Mouse (Mus musculus): Measurements from ENCODE around the gene Klk1. TPM values are rescaled to one million over a fixed set of nuclear protein-coding genes. Genes with fewer than 3 reads are reported as not detected.

Gene Klk1
- total RNA-seq, 1 experiment, result 4.0 TPM

DNA sequence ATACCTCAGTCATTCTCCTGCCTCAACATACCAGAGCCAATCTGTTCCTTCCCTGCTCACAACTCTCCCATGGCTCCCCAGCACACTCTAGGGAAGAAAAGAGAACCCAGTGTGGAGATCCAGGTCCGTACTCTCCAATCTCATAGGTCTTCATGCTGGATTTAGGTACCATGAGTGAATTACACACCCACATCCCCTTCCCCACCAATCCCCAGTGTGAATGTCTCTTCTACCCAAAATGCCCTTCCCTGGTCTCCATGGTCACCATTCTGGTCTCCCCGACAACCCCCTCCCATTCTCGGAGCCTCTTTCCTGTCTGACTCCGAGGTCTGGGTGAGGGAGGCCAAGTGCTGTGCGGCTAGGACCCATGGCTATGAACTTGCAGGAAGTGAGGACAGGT is 36.0 kb downstream of the Klk1 start, which contains the start of gene Gm15517:
Gene Gm15517 (plus strand): TSS at position 301 of the 400 bp plus-strand sequence.
- TF ChIP-seq MAFK (IDR thresholded peaks at IDR 0.05; ENCODE audit: insufficient read depth, low read depth, low read length), result no peak
- TF ChIP-seq HCFC1 (IDR thresholded peaks at IDR 0.05; ENCODE audit: borderline replicate concordance, insufficient read depth, low read length), result no peak
- no peak for TF ChIP-seq ZC3H11A (IDR thresholded peaks at IDR 0.05; ENCODE audit: borderline replicate concordance, low read depth, low read length)
- TF ChIP-seq ZNF384 (IDR thresholded peaks at IDR 0.05; ENCODE audit: low read depth, low read length), result no peak
- no peak for TF ChIP-seq CHD2 (IDR thresholded peaks at IDR 0.05; ENCODE audit: low read depth, low read length)
- Histone ChIP-seq H3K27ac (ENCODE audit: insufficient read depth, low read depth, low read length, poor library complexity, severe bottlenecking) (no peak within 1 kb of the TSS), H3K4me1 (ENCODE audit: control insufficient read depth in 2 of 2, insufficient read depth in 2 of 2, low read length in 2 of 2, poor library complexity in 1 of 2) (peaks cover 0 to 6% of the 10 kb centered on the region in 2 experiments; a peak in 1 of 4 replicates), H3K9ac (ENCODE audit: insufficient read depth, low read depth, low read length, poor library complexity, severe bottlenecking) (no peak within 1 kb of the TSS), H3K36me3 (ENCODE audit: control insufficient read depth, insufficient read depth, low read length, poor library complexity, severe bottlenecking) (no peaks in the 10 kb centered on the region), H3K4me3 (ENCODE audit: insufficient read depth in 1 of 2, low read depth in 1 of 2, low read length in 2 of 2, poor library complexity in 1 of 2, severe bottlenecking in 1 of 2) (no peak within 1 kb of the TSS), H3K9me3 (ENCODE audit: control insufficient read depth, insufficient read depth, low read depth, low read length) (no peaks in the 10 kb centered on the region)
- in situ Hi-C loops (cut with MboI; ENCODE audit: low sequenced_read_pairs in 2 of 2, unreplicated experiment in 2 of 2), result loop anchor here (10.0 to 25.0 kb wide), 4 partner anchors 54 to 176 kb away; partner anchors contain the start of genes Lrrc4b (in 1 of the 2) and Shank1 (in 1 of the 2)
- no peak for DNase-seq (ENCODE audit: low read depth, low spot score)

- peak; percentile 96 for DNase-seq (ENCODE audit: low read depth, low spot score)
- Histone ChIP-seq H3K36me3 (ENCODE audit: control insufficient read depth, insufficient read depth, low read length, poor library complexity, severe bottlenecking) (no peaks in the 10 kb centered on the region), H3K27ac (ENCODE audit: insufficient read depth, low read depth, low read length, poor library complexity, severe bottlenecking) (no peak overlapping the region), H3K9ac (ENCODE audit: insufficient read depth, low read depth, low read length, poor library complexity, severe bottlenecking) (peak overlapping the region; percentile 12; the same call in 1 of the 2 replicates), H3K4me1 (ENCODE audit: control insufficient read depth in 2 of 2, insufficient read depth in 2 of 2, low read length in 2 of 2, poor library complexity in 1 of 2) (peaks cover 0 to 6% of the 10 kb centered on the region in 2 experiments; a peak in 1 of 4 replicates), H3K9me3 (ENCODE audit: control insufficient read depth, insufficient read depth, low read depth, low read length) (no peaks in the 10 kb centered on the region), H3K4me3 (ENCODE audit: insufficient read depth in 1 of 2, low read depth in 1 of 2, low read length in 2 of 2, poor library complexity in 1 of 2, severe bottlenecking in 1 of 2) (peak overlapping the region; percentile 26 to 47; a peak in 3 of 4 replicates)
- TF ChIP-seq ZNF384 (IDR thresholded peaks at IDR 0.05; ENCODE audit: low read depth, low read length), result peak; percentile 92; the same call in 1 of the 2 replicates
- peak; percentile 40; the same call in 1 of the 2 replicates for TF ChIP-seq HCFC1 (IDR thresholded peaks at IDR 0.05; ENCODE audit: borderline replicate concordance, insufficient read depth, low read length)
- TF ChIP-seq MAFK (IDR thresholded peaks at IDR 0.05; ENCODE audit: insufficient read depth, low read depth, low read length), result no peak
- peak; percentile 95; the same call in 1 of the 2 replicates for TF ChIP-seq ZC3H11A (IDR thresholded peaks at IDR 0.05; ENCODE audit: borderline replicate concordance, low read depth, low read length)
- in situ Hi-C loops (cut with MboI; ENCODE audit: low sequenced_read_pairs in 2 of 2, unreplicated experiment in 2 of 2), result loop anchor here (10.0 to 25.0 kb wide), 4 partner anchors 52 to 174 kb away; partner anchors contain the start of genes Lrrc4b (in 1 of the 2) and Shank1 (in 1 of the 2)
Observed at GRCm38 (mm10) chr7:44262791-44263643, 37.9 kb downstream of the Klk1 start.

DNA sequence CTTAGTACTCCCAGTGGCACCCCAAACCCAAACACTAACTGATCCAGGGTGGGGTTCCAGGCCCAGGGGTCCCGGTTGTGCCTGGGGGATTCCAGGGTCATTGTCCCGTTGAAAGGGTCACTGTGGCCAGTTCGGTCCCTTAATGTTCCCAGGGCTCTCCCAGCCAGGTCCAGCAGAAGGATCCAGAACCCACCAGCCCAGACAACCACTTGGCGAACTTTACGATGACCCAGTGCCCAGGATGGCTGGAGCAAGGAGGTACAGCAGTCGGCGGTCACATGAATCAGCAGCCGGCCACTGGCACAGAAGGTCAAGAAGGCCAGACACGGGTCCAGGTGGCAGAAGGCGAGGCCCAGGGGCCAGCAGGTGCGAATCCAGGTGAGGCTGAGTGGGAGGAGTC is 43.0 kb downstream of the Klk1 start:
- Histone ChIP-seq H3K27ac (ENCODE audit: insufficient read depth, low read depth, low read length, poor library complexity, severe bottlenecking) (no peak overlapping the region), H3K9me3 (ENCODE audit: control insufficient read depth, insufficient read depth, low read depth, low read length) (no peaks in the 10 kb centered on the region), H3K4me3 (ENCODE audit: insufficient read depth in 1 of 2, low read depth in 1 of 2, low read length in 2 of 2, poor library complexity in 1 of 2, severe bottlenecking in 1 of 2) (no peak overlapping the region), H3K4me1 (ENCODE audit: control insufficient read depth in 2 of 2, insufficient read depth in 2 of 2, low read length in 2 of 2, poor library complexity in 1 of 2) (peaks cover 0 to 4% of the 10 kb centered on the region in 2 experiments; a peak in 2 of 4 replicates), H3K36me3 (ENCODE audit: control insufficient read depth, insufficient read depth, low read length, poor library complexity, severe bottlenecking) (no peaks in the 10 kb centered on the region), H3K9ac (ENCODE audit: insufficient read depth, low read depth, low read length, poor library complexity, severe bottlenecking) (no peak overlapping the region)
- no peak for DNase-seq (ENCODE audit: low read depth, low spot score)
- TF ChIP-seq ZC3H11A (IDR thresholded peaks at IDR 0.05; ENCODE audit: borderline replicate concordance, low read depth, low read length) (no peak), MAFK (IDR thresholded peaks at IDR 0.05; ENCODE audit: insufficient read depth, low read depth, low read length) (no peak), CHD2 (IDR thresholded peaks at IDR 0.05; ENCODE audit: low read depth, low read length) (no peak), ZNF384 (IDR thresholded peaks at IDR 0.05; ENCODE audit: low read depth, low read length) (no peak), HCFC1 (IDR thresholded peaks at IDR 0.05; ENCODE audit: borderline replicate concordance, insufficient read depth, low read length) (no peak)
- in situ Hi-C loops (cut with MboI; ENCODE audit: low sequenced_read_pairs in 2 of 2, unreplicated experiment in 2 of 2), result loop anchor here (10.0 to 25.0 kb wide), 4 partner anchors 47 to 169 kb away; partner anchors contain the start of genes Lrrc4b (in 1 of the 2) and Shank1 (in 1 of the 2)

DNA sequence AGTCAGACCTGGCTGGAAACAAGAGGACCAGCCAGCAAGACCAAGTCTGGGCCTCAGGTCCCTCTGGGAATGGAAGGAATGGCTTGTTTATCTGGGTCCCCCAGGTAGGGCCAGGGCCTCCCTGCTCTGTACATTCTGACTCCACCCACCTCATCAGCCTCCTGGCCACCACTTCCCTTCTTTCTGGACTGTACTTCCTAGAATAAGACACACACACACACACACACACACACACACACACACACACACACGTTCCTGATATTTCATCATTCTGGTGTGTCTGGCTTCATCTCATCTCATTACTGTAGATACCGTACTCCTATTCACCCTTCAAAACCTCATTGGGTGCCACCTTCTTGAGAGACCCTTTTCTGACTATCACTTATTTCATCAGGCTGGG is 44.2 kb downstream of the Klk1 start:
- TF ChIP-seq MAFK (IDR thresholded peaks at IDR 0.05; ENCODE audit: insufficient read depth, low read depth, low read length) (no peak), ZC3H11A (IDR thresholded peaks at IDR 0.05; ENCODE audit: borderline replicate concordance, low read depth, low read length) (no peak), HCFC1 (IDR thresholded peaks at IDR 0.05; ENCODE audit: borderline replicate concordance, insufficient read depth, low read length) (no peak), CHD2 (IDR thresholded peaks at IDR 0.05; ENCODE audit: low read depth, low read length) (no peak)
- no peak overlapping the region for H3K9ac ChIP-seq (ENCODE audit: insufficient read depth, low read depth, low read length, poor library complexity, severe bottlenecking)
- H3K9me3 ChIP-seq (ENCODE audit: control insufficient read depth, insufficient read depth, low read depth, low read length), result no peaks in the 10 kb centered on the region
- no peak overlapping the region for H3K4me3 ChIP-seq (ENCODE audit: insufficient read depth in 1 of 2, low read depth in 1 of 2, low read length in 2 of 2, poor library complexity in 1 of 2, severe bottlenecking in 1 of 2)
- no peak for DNase-seq (ENCODE audit: low read depth, low spot score)
- H3K4me1 ChIP-seq (ENCODE audit: control insufficient read depth in 2 of 2, insufficient read depth in 2 of 2, low read length in 2 of 2, poor library complexity in 1 of 2), result peaks cover 0 to 12% of the 10 kb centered on the region in 2 experiments; a peak in 2 of 4 replicates
- no peaks in the 10 kb centered on the region for H3K36me3 ChIP-seq (ENCODE audit: control insufficient read depth, insufficient read depth, low read length, poor library complexity, severe bottlenecking)
- no peak overlapping the region for H3K27ac ChIP-seq (ENCODE audit: insufficient read depth, low read depth, low read length, poor library complexity, severe bottlenecking)
- in situ Hi-C loops (cut with MboI; ENCODE audit: low sequenced_read_pairs in 2 of 2, unreplicated experiment in 2 of 2), result loop anchor here (10.0 to 25.0 kb wide), 4 partner anchors 45 to 168 kb away; partner anchors contain the start of genes Lrrc4b (in 1 of the 2) and Shank1 (in 1 of the 2)

All from ES-E14 (cell line).